Mouse (Mus musculus) myocyte (in vitro differentiated cells): ENCODE results near the gene Grxcr1. TPM values are rescaled to one million over a fixed set of nuclear protein-coding genes. Genes with fewer than 3 reads are reported as not detected.

Experiments
- H3K27me3 ChIP-seq: one replicate; pipeline ENCODE4 v1.6.1; 2011; ENCODE audit not compliant: control insufficient read depth, insufficient read depth, insufficient read length
- H3K36me3 ChIP-seq: one replicate; pipeline ENCODE4 v1.6.1; 2011; ENCODE audit not compliant: control insufficient read depth, insufficient read depth
- H3K4me2 ChIP-seq: one replicate; pipeline ENCODE4 v1.6.1; 2011; ENCODE audit warnings: low read depth, control low read depth
- H3K4me3 ChIP-seq: one replicate; pipeline ENCODE4 v1.5.1; 2011; ENCODE audit warnings: mild to moderate bottlenecking, control low read depth, moderate library complexity
- H3K79me2 ChIP-seq: one replicate; pipeline ENCODE4 v1.6.1; 2011; ENCODE audit not compliant: control insufficient read depth, insufficient read depth
- H3ac ChIP-seq: one replicate; pipeline ENCODE4 v1.6.1; 2011; ENCODE audit not compliant: control insufficient read depth, insufficient read length
- CEBPB ChIP-seq: IDR thresholded peaks from 2 replicates; pipeline ENCODE4 v1.6.1; 2011; ENCODE audit warnings: mild to moderate bottlenecking, moderate library complexity; ENCODE audit not compliant: poor library complexity, insufficient read depth, severe bottlenecking
- E2F4 ChIP-seq: IDR thresholded peaks from one replicate; pipeline ENCODE4 v1.6.1; 2011; ENCODE audit warnings: mild to moderate bottlenecking, control low read depth, moderate library complexity; ENCODE audit not compliant: insufficient read depth
- MAX ChIP-seq: IDR thresholded peaks from one replicate; pipeline ENCODE4 v1.6.1; 2011; ENCODE audit warnings: low read depth, mild to moderate bottlenecking, control low read depth
- MYOD1 ChIP-seq, 3 experiments: IDR thresholded peaks; one replicate each; pipeline ENCODE4 v1.6.1; 2011; ENCODE audit warnings: control low read depth in 2 of 3, low read depth in 2 of 3, mild to moderate bottlenecking in 2 of 3, moderate library complexity in 1 of 3; ENCODE audit not compliant: insufficient read length in 2 of 3, control insufficient read depth in 1 of 3
- MYOG ChIP-seq, 3 experiments: IDR thresholded peaks; one replicate each; pipeline ENCODE4 v1.6.1; 2011; ENCODE audit warnings: control low read depth in 2 of 3, low read depth in 2 of 3, mild to moderate bottlenecking in 2 of 3; ENCODE audit not compliant: insufficient read length in 2 of 3, control insufficient read depth in 1 of 3, insufficient read depth in 1 of 3
- POLR2A ChIP-seq: IDR thresholded peaks from one replicate; pipeline ENCODE4 v1.6.1; 2011; ENCODE audit warnings: low read depth, mild to moderate bottlenecking, control low read depth, moderate library complexity; ENCODE audit not compliant: insufficient read length
- POLR2AphosphoS2 ChIP-seq: IDR thresholded peaks from one replicate; pipeline ENCODE4 v1.6.1; 2011; ENCODE audit warnings: low read depth, control low read depth; ENCODE audit not compliant: insufficient read length
- REST ChIP-seq: IDR thresholded peaks from one replicate; pipeline ENCODE4 v1.6.1; 2011; ENCODE audit warnings: mild to moderate bottlenecking, control low read depth, moderate library complexity; ENCODE audit not compliant: insufficient read depth, insufficient read length
- SRF ChIP-seq: IDR thresholded peaks from one replicate; pipeline ENCODE4 v1.6.1; 2011; ENCODE audit warnings: low read depth; ENCODE audit not compliant: control insufficient read depth, insufficient read length
- TCF12 ChIP-seq: IDR thresholded peaks from one replicate; pipeline ENCODE4 v1.6.1; 2011; ENCODE audit warnings: mild to moderate bottlenecking, control low read depth; ENCODE audit not compliant: poor library complexity, insufficient read depth, severe bottlenecking
- TCF3 ChIP-seq: IDR thresholded peaks from one replicate; pipeline ENCODE4 v1.6.1; 2011; ENCODE audit warnings: low read depth, control low read depth; ENCODE audit not compliant: insufficient read length
- USF1 ChIP-seq: IDR thresholded peaks from one replicate; pipeline ENCODE4 v1.6.1; 2011; ENCODE audit warnings: low read depth, mild to moderate bottlenecking, control low read depth, moderate library complexity
- polyA plus RNA-seq: library from polyadenylated mRNA; unstranded; fragments of >200 nt; fragmentation: generic; extraction: Trizol; gene quantifications from one replicate; pipeline ENCODE4 v1.2.1, GENCODE M21; 2012; ENCODE audit warnings: missing spikeins

The Grxcr1 gene
- polyA plus RNA-seq, 1 experiment: not detected

- Histone ChIP-seq H3K79me2 (no peaks in the 10 kb centered on the region), H3K36me3 (no peaks in the 10 kb centered on the region), H3ac (no peak overlapping the region), H3K4me2 (no peak overlapping the region), H3K27me3 (no peaks in the 10 kb centered on the region), H3K4me3 (no peak overlapping the region)
- TF ChIP-seq E2F4 (no peak), REST (no peak), TCF3 (no peak), SRF (no peak), CEBPB (no peak), POLR2AphosphoS2 (no peak), TCF12 (no peak), MAX (no peak), MYOG (IDR thresholded peaks at IDR 0.05; ENCODE audit: control insufficient read depth in 1 of 3, insufficient read depth in 1 of 3, insufficient read length in 2 of 3, low read depth in 2 of 3) (no peak)
Measured at GRCm38 (mm10) chr5:68004419-68004818, 27.2 kb upstream of the Grxcr1 start.

GRCm38 (mm10) chr5:68007074-68007473, 24.6 kb upstream of the Grxcr1 start:
- no peaks in the 10 kb centered on the region for H3K79me2 ChIP-seq
- no peak overlapping the region for H3ac ChIP-seq
- no peak overlapping the region for H3K4me3 ChIP-seq
- no peak for TF ChIP-seq MAX
- TF ChIP-seq REST: no peak
- TF ChIP-seq CEBPB: no peak
- TF ChIP-seq POLR2AphosphoS2: no peak
- TF ChIP-seq E2F4: no peak
- no peak for TF ChIP-seq TCF12
- TF ChIP-seq MYOD1 (IDR thresholded peaks at IDR 0.05; ENCODE audit: control insufficient read depth in 1 of 3, insufficient read length in 2 of 3, low read depth in 2 of 3): no peak
- no peaks in the 10 kb centered on the region for H3K27me3 ChIP-seq
- H3K36me3 ChIP-seq: no peaks in the 10 kb centered on the region
- H3K4me2 ChIP-seq: no peak overlapping the region

- H3K4me3 ChIP-seq: no peak overlapping the region
- H3ac ChIP-seq: no peak overlapping the region
- no peaks in the 10 kb centered on the region for H3K27me3 ChIP-seq
- no peak overlapping the region for H3K4me2 ChIP-seq
- no peaks in the 10 kb centered on the region for H3K79me2 ChIP-seq
- H3K36me3 ChIP-seq: no peaks in the 10 kb centered on the region
- TF ChIP-seq USF1: no peak
- TF ChIP-seq POLR2A: no peak
- TF ChIP-seq E2F4: no peak
- no peak for TF ChIP-seq CEBPB
- TF ChIP-seq TCF3: no peak
- no peak for TF ChIP-seq MAX
- no peak for TF ChIP-seq MYOG (IDR thresholded peaks at IDR 0.05; ENCODE audit: control insufficient read depth in 1 of 3, insufficient read depth in 1 of 3, insufficient read length in 2 of 3, low read depth in 2 of 3)
- TF ChIP-seq MYOD1 (IDR thresholded peaks at IDR 0.05; ENCODE audit: control insufficient read depth in 1 of 3, insufficient read length in 2 of 3, low read depth in 2 of 3): no peak
- no peak for TF ChIP-seq SRF
- TF ChIP-seq TCF12: no peak
- no peak for TF ChIP-seq POLR2AphosphoS2
Measured at GRCm38 (mm10) chr5:68011569-68011968, 20.1 kb upstream of the Grxcr1 start.

GRCm38 (mm10) chr5:68012618-68013017, 19.0 kb upstream of the Grxcr1 start:
- H3K27me3 ChIP-seq: no peaks in the 10 kb centered on the region
- TF ChIP-seq CEBPB (no peak), POLR2AphosphoS2 (no peak), MYOD1 (IDR thresholded peaks at IDR 0.05; ENCODE audit: control insufficient read depth in 1 of 3, insufficient read length in 2 of 3, low read depth in 2 of 3) (no peak), SRF (no peak), TCF3 (no peak), E2F4 (no peak), USF1 (no peak)
- no peaks in the 10 kb centered on the region for H3K79me2 ChIP-seq
- H3K4me3 ChIP-seq: no peak overlapping the region
- H3K4me2 ChIP-seq: no peak overlapping the region
- H3K36me3 ChIP-seq: no peaks in the 10 kb centered on the region
- H3ac ChIP-seq: no peak overlapping the region

GRCm38 (mm10) chr5:68020870-68021269, 10.8 kb upstream of the Grxcr1 start:
- no peak overlapping the region for H3K4me2 ChIP-seq
- H3K36me3 ChIP-seq: no peaks in the 10 kb centered on the region
- H3K4me3 ChIP-seq: no peak overlapping the region
- TF ChIP-seq TCF12 (no peak), POLR2A (no peak), MAX (no peak), USF1 (no peak), SRF (no peak), POLR2AphosphoS2 (no peak), E2F4 (no peak), MYOD1 (IDR thresholded peaks at IDR 0.05; ENCODE audit: control insufficient read depth in 1 of 3, insufficient read length in 2 of 3, low read depth in 2 of 3) (no peak), TCF3 (no peak), REST (no peak), MYOG (IDR thresholded peaks at IDR 0.05; ENCODE audit: control insufficient read depth in 1 of 3, insufficient read depth in 1 of 3, insufficient read length in 2 of 3, low read depth in 2 of 3) (no peak), CEBPB (no peak)
- no peaks in the 10 kb centered on the region for H3K27me3 ChIP-seq
- no peaks in the 10 kb centered on the region for H3K79me2 ChIP-seq
- no peak overlapping the region for H3ac ChIP-seq
